12 mouse cellular contexts compared by ENCODE assay signal in genomic region chr6:113878510-113879128, GRCm38 (mm10).
"Had no signal": no experiment of that assay in that cellular context is flagged by ENCODE, and none has a peak within 500 bp of the region (broad histone marks: within the 10 kb centered on the region; RNA-seq: fewer than 3 reads in every experiment).

No protein-coding gene starts in this region.

- H3K4me2 ChIP-seq: midbrain, embryonic 11.5 days had no signal

- DNase-seq: kidney, adult 18-20 months; kidney, adult 9 months; kidney, postnatal 14 days; kidney, postnatal 4 days; lung, adult 2 months; lung, postnatal 14 days; lung, postnatal 4 days; midbrain, embryonic 14.5 days; thymus, postnatal 25 days had no signal

- ATAC-seq: inflammation-experienced regulatory T-cells, adult 6 months; intestine, embryonic 16.5 days had no signal
